Mouse (Mus musculus) hindbrain, embryonic 12.5 days (tissue): Measurements from ENCODE around the gene Krt88. TPM values are rescaled to one million over a fixed set of nuclear protein-coding genes. Genes with fewer than 3 reads are reported as not detected.
A peak's percentile ranks its signal among the peaks of the same experiment; 100 is the strongest.

Experiments used
- ATAC-seq: fragments of 200-750 bp; cut with Nextera tagmentation; 2 replicates; pipeline ENCODE4 v1.8.0; 2017; ENCODE audit warnings: moderate TSS enrichment; ENCODE audit not compliant: low FRiP score
- H3K27ac ChIP-seq: fragments of 300-500 bp; sonication (generic); 2 replicates; pipeline ENCODE4 v1.5.1; 2016; ENCODE audit warnings: mild to moderate bottlenecking
- H3K27me3 ChIP-seq: fragments of 300-500 bp; sonication (generic); 2 replicates; pipeline ENCODE4 v1.6.1; 2016; ENCODE audit warnings: mild to moderate bottlenecking
- H3K36me3 ChIP-seq: fragments of 300-500 bp; sonication (generic); 2 replicates; pipeline ENCODE4 v1.6.1; 2016; ENCODE audit warnings: mild to moderate bottlenecking
- H3K4me1 ChIP-seq: fragments of 300-500 bp; sonication (generic); 2 replicates; pipeline ENCODE4 v1.6.1; 2016
- H3K4me2 ChIP-seq: fragments of 300-500 bp; sonication (generic); replicated peaks from 2 replicates; pipeline ENCODE4 v1.6.1; 2016; ENCODE audit warnings: mild to moderate bottlenecking
- H3K4me3 ChIP-seq: fragments of 300-500 bp; sonication (generic); 2 replicates; pipeline ENCODE4 v1.5.1; 2016; ENCODE audit warnings: mild to moderate bottlenecking
- H3K9ac ChIP-seq: fragments of 300-500 bp; sonication (generic); 2 replicates; pipeline ENCODE4 v1.6.1; 2016; ENCODE audit warnings: mild to moderate bottlenecking, moderate library complexity
- H3K9me3 ChIP-seq: fragments of 300-500 bp; sonication (generic); replicated peaks from 2 replicates; pipeline ENCODE4 v1.6.1; 2016; ENCODE audit warnings: mild to moderate bottlenecking
- WGBS: fragments of 180-500 bp; shearing (Covaris S2); methylation state at CpG from one replicate; pipeline ENCODE4 v1.1.7; 2016; 5-methylcytosine and 5-hydroxymethylcytosine counted together
- polyA plus RNA-seq: library from polyadenylated mRNA; unstranded; fragments of >200 nt; fragmentation: Nextera tagmentation; extraction: Ambion mirVana; gene quantifications from 2 replicates; pipeline ENCODE4 v1.2.1, GENCODE M21; 2016

Gene Krt88
- polyA plus RNA-seq, 1 experiment from 2014 or later, result not detected

DNA sequence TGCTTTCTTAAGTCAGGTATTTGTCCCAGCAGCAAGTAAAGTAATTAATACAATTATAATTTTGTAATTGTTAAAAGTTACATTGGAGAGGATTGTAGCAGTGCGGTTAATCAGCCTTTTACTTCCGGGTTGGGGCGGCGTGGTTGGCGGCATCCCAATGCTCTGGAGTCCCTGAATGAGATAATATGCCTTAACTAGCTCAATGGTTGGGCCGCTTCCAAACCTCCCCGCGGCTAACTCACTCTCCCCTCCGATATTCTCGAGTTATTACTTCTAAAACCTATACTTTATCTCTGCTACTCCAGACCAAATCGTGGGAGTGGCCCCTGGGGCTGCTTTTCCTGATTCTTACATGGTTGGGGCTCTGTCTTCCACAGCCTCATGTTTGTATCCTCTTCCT is 972 bp upstream of the Krt88 start:
- Histone ChIP-seq H3K4me1 (no peaks in the 10 kb centered on the region), H3K4me2 (no peak overlapping the region), H3K4me3 (no peak overlapping the region), H3K36me3 (no peaks in the 10 kb centered on the region), H3K9me3 (no peaks in the 10 kb centered on the region), H3K27me3 (no peaks in the 10 kb centered on the region), H3K27ac (no peak overlapping the region), H3K9ac (no peak overlapping the region)
- WGBS, result 80% methylated on average over 11 of the region's 11 CpGs
- no peak for ATAC-seq

DNA sequence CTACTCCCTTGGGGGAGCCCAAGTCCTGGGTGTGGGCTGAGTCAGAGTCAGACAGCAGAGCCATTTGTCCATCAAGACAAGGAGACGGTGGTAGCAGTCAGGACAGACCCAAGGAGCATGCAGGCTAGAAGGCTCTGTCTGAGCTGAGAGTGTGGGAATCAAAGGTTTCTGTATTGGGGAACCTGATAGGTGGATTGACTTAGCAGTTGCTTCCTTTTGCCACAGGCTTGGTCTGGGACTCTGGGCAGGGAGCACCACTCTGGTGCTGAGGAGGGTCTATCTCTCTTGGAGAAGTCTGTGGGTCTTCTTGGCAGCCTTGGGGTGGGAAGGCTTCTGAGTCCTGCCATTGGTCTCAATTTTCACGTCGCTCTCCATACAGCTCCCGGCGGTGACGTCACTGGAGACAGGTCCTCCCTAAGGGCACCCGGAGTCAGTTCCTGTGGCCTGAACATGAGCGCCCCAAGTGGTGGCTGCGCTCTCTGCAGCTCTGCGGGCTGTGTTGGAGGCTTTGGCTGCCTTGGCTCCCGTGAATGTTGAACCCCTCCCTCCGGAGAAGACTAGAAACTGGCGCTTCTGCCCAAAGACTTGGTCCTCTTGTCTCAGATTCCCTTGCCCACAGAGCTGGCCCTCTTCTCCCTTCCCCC is 5.7 kb downstream of the Krt88 start:
- H3K9me3 ChIP-seq, result no peaks in the 10 kb centered on the region
- H3K27ac ChIP-seq, result no peak overlapping the region
- WGBS, result 5% methylated on average over 13 of the region's 13 CpGs
- H3K9ac ChIP-seq, result no peak overlapping the region
- H3K4me1 ChIP-seq, result peaks cover 3% of the 10 kb centered on the region; the same call in 1 of the 2 replicates
- H3K4me2 ChIP-seq, result peak overlapping the region; percentile 30; the same call in 1 of the 2 replicates
- H3K36me3 ChIP-seq, result no peaks in the 10 kb centered on the region
- no peak overlapping the region for H3K4me3 ChIP-seq
- no peaks in the 10 kb centered on the region for H3K27me3 ChIP-seq
- 0 out of 2 replicates have a peak, but pooled peaks have one; percentile 29 for ATAC-seq

DNA sequence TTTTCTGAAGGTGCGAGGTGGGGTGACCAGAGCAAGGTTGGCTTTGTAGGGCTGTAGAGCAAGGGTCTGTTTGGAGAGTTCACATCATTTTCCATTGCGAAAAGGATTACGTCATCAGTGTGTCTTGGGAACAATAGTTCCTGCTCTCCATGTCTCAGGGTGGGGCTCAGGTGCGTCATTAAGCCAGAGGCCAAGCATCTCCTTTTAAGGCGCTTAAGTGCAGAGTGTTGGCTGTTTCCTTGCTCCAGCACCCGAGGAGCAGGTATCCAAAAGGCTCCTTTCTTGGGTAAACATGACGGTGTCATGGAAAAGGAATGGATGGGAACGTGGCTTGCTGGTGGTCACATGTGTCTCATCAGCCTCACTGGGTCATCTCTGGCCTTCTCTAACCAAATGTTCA is 7.2 kb downstream of the Krt88 start:
- WGBS, result 91% methylated on average over 8 of the region's 8 CpGs
- H3K27ac ChIP-seq, result no peak overlapping the region

DNA sequence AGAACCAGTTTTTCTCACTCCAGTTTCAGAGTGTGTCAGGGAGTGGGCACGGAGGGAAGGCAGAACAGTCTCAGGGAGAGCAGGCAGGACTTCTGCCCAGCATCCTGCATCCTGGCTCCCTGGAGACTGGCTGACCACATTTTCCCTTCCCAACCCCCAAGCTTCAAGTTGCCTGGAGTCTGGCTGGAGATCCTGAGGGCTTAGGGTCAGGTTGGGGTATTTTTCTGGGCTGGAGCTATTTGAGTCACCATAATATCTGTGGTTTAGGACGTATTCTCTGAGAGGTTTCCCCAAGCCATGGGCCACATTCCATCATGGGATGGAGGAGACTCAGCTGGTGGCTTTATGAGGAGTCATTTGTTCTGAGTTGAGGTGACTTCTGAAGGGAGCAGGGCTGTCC is 7.7 kb downstream of the Krt88 start:
- H3K4me1 ChIP-seq, result peaks cover 6% of the 10 kb centered on the region; the same call in 1 of the 2 replicates
- no peak overlapping the region for H3K4me3 ChIP-seq
- H3K27ac ChIP-seq, result no peak overlapping the region
- no peaks in the 10 kb centered on the region for H3K36me3 ChIP-seq
- H3K9ac ChIP-seq, result no peak overlapping the region
- H3K4me2 ChIP-seq, result no peak overlapping the region
- H3K9me3 ChIP-seq, result no peaks in the 10 kb centered on the region
- H3K27me3 ChIP-seq, result no peaks in the 10 kb centered on the region
- ATAC-seq, result no peak
- 76% methylated on average over 2 of the region's 2 CpGs for WGBS

More for the DNA sequence above, 7.2 kb downstream of the Krt88 start:
- H3K9me3 ChIP-seq, result no peaks in the 10 kb centered on the region
- no peak overlapping the region for H3K9ac ChIP-seq
- H3K4me1 ChIP-seq, result peaks cover 6% of the 10 kb centered on the region; the same call in 1 of the 2 replicates
- H3K4me3 ChIP-seq, result no peak overlapping the region
- no peak for ATAC-seq
- H3K27me3 ChIP-seq, result no peaks in the 10 kb centered on the region
- no peak overlapping the region for H3K4me2 ChIP-seq
- no peaks in the 10 kb centered on the region for H3K36me3 ChIP-seq

DNA sequence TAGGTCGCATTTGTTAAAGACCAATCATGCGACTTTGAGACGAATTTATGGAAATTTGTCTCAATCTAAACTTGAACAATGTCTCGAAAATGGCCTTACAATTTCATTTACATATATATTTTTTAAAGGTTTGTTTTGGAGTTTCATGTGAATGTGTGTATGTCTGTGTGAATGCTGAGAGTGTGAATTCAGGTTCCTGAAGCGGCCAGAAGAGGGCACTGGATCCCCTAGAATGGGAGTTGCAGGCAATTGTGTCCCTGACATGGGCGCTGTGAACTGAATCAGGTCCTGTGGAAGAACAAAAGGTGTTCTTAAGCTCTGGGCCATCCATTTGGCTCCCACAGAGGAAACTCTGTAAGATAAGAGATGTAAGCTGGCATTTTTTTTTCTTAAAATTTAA is 8.3 kb downstream of the Krt88 start:
- Histone ChIP-seq H3K4me2 (no peak overlapping the region), H3K27ac (no peak overlapping the region), H3K4me1 (peaks cover 6% of the 10 kb centered on the region; the same call in 1 of the 2 replicates), H3K27me3 (no peaks in the 10 kb centered on the region), H3K36me3 (no peaks in the 10 kb centered on the region), H3K9me3 (no peaks in the 10 kb centered on the region), H3K9ac (no peak overlapping the region), H3K4me3 (no peak overlapping the region)
- ATAC-seq, result no peak
- WGBS, result 90% methylated on average over 6 of the region's 6 CpGs

DNA sequence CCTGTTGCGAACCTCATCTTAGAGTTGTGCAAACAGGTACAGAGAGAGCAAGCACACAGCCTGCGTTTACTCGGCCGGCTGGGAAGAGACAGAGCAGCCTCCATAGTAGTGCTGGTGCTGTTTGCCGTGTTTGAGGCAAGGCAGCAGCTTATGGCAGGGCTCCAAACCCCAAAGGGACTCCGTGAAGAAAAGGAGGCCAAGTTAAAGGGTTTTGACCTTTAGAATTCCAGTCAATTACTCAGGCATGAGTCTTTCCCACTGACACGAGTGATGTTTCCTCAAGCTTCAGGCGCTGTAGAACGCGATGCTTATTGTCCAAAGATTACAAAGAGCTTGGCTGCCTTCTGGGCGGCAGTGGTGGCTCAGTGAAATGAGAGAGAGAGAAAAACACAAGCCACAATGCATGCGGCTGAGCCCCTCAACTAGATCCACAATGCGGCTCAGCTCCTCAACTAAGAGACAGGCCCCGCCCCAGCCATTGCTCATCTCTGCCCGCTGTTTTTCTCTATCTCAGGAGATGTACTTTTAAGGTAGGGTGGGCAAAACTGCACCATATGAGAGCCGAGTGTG is 10.9 kb downstream of the Krt88 start:
- Histone ChIP-seq H3K9ac (no peak overlapping the region), H3K9me3 (no peaks in the 10 kb centered on the region), H3K4me2 (no peak overlapping the region), H3K27ac (no peak overlapping the region), H3K4me3 (no peak overlapping the region), H3K27me3 (no peaks in the 10 kb centered on the region), H3K36me3 (no peaks in the 10 kb centered on the region), H3K4me1 (peaks cover 4% of the 10 kb centered on the region; the same call in 1 of the 2 replicates)
- ATAC-seq, result no peak
- WGBS, result 43% methylated on average over 16 of the region's 16 CpGs

DNA sequence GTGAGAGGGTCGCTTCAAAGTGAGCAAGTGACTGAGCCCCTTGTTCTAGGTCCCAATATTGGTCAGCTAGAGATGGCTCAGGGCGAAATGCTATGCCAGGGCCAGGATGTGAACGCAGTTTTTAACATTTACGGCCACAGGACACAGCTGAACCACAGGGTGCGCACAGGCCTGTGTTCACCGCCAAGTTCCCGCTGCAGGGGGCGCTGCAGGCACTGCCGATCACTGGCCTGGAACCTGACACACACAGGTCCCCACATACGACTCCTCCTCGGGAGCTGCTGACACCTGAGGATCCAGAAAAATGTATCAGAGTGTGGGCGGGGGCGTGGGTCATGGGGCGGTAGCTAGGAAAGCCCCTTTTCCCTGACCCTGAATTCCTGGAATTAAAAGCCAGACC is 11.7 kb downstream of the Krt88 start:
- WGBS, result 76% methylated on average over 14 of the region's 14 CpGs
- no peaks in the 10 kb centered on the region for H3K9me3 ChIP-seq
- no peaks in the 10 kb centered on the region for H3K27me3 ChIP-seq
- peaks cover 4% of the 10 kb centered on the region; the same call in 1 of the 2 replicates for H3K4me1 ChIP-seq
- H3K36me3 ChIP-seq, result no peaks in the 10 kb centered on the region
- no peak overlapping the region for H3K4me3 ChIP-seq
- H3K4me2 ChIP-seq, result no peak overlapping the region
- no peak for ATAC-seq
- no peak overlapping the region for H3K27ac ChIP-seq
- no peak overlapping the region for H3K9ac ChIP-seq

DNA sequence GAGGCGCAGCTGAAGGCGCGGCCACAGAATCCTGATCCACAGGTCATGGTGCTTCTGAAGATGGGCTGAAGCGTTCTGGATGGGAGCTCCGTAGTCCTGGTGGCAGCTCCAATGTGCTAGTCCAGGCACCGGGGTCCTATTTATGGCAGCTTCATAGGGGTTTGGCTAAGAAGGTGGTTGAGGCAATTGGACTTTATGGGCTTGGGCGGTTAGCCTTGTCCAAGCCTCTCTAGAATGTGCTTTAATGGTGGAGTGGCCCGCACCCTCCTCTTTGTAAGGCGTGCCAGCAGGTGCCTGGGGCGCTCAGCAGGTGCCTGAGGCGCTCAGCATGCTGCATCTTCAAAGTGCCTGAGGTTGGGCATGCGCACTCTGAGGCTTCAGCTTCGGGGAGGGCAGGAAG is 16.1 kb downstream of the Krt88 start, which contains the start of gene Krt81:
Gene Krt81 (minus strand): TSS at position 101 of the 400 bp plus-strand sequence.
- Histone ChIP-seq H3K27ac (no peak within 1 kb of the TSS), H3K9me3 (no peaks in the 10 kb centered on the region), H3K4me2 (no peak within 1 kb of the TSS), H3K9ac (no peak within 1 kb of the TSS), H3K4me3 (no peak within 1 kb of the TSS), H3K36me3 (no peaks in the 10 kb centered on the region), H3K27me3 (no peaks in the 10 kb centered on the region), H3K4me1 (peaks cover 4% of the 10 kb centered on the region; the same call in 1 of the 2 replicates)
- no peak for ATAC-seq
- 86% methylated on average over 13 of the region's 13 CpGs for WGBS

DNA sequence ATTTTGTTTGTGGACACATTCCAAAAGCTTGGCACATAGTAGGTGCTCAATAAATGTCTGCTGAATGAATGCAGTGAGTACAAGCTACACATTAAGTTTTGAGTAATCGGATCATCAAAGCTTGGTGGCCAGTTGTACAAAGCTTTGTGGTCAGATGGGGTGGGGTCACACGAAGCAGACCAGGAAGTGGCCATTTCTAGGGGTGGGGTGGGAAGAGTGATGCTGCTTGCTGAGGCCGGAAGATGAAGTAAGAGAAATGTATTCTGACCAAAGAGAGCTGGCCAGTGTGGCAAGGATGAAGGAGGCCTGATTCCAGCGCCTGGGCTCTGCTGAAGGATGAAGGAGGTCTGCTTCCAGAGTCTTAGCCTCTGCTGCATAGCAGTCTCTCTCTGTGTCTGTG is 21.5 kb downstream of the Krt88 start:
- no peaks in the 10 kb centered on the region for H3K27me3 ChIP-seq
- H3K9ac ChIP-seq, result no peak overlapping the region
- no peaks in the 10 kb centered on the region for H3K4me1 ChIP-seq
- 82% methylated on average over 4 of the region's 4 CpGs for WGBS
- H3K27ac ChIP-seq, result no peak overlapping the region
- no peaks in the 10 kb centered on the region for H3K36me3 ChIP-seq
- ATAC-seq, result no peak
- H3K4me3 ChIP-seq, result no peak overlapping the region
- H3K4me2 ChIP-seq, result no peak overlapping the region
- H3K9me3 ChIP-seq, result no peaks in the 10 kb centered on the region

DNA sequence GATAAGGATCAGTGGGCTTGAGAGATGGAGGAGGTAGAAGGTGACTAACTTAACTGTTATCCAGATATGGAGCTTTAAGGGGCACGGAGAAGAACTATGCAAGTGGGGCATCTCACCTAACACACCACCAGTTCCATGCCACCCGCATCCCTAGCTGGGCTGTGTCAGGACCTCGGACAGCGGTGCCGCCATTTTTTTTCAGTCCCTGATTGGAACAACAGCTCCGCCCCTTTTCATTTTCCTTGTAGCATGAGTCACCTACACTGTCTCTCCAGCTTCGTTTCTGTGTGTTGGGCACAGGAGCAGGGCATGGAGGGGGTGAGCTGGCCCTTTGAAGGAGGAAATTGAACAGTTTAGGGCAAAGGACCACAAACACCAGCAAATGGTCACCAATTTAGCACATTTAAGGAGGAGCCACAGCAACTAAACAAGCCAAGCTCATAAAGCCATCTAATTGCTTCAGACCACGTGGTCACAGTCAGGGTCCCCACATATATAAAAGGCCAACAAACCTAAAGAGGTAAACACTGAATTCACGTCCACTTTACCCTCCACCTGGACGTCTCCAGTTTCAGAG is 25.5 kb downstream of the Krt88 start, which contains the start of gene Krt86:
Gene Krt86 (plus strand): TSS at position 527 of the 577 bp plus-strand sequence.
- ATAC-seq, result no peak
- no peaks in the 10 kb centered on the region for H3K27me3 ChIP-seq
- H3K9me3 ChIP-seq, result no peaks in the 10 kb centered on the region
- 40% methylated on average over 10 of the region's 10 CpGs for WGBS
- no peak within 1 kb of the TSS for H3K27ac ChIP-seq
- no peaks in the 10 kb centered on the region for H3K36me3 ChIP-seq
- no peak within 1 kb of the TSS for H3K4me3 ChIP-seq
- no peak within 1 kb of the TSS for H3K9ac ChIP-seq
- H3K4me2 ChIP-seq, result no peak within 1 kb of the TSS
- H3K4me1 ChIP-seq, result no peaks in the 10 kb centered on the region

DNA sequence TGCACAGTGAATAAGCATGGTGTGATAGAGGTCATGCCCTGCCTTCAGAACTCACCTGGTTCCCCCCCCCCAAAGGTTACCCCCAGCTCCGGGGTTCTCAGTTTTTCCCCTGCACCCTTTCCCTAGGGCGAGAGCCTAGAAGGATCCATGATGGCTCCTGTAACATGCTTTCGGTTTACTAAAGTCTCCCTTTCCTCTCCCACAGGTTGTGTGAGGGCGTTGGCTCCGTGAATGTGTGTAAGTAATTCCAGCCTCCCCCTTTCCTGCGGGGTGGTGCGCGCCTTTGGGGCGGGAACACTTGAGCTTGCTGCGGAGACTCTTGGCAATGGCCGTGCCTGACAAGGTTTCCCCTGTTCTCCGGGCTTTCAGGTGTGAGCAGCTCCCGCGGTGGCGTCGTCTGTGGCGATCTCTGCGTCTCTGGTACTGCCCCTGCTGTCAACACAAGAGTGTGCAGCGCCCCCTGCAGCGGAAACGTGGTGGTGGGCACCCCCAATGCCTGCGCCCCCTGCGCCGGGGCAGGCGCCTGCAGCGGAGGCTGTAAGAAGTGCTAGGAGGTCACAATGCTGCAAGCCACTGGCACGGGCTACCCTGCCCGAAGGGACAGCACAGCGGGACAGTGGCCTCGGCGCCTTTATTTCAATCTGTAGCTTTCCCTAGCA is 31.6 kb downstream of the Krt88 start:
- no peak overlapping the region for H3K27ac ChIP-seq
- 10% methylated on average over 31 of the region's 31 CpGs for WGBS
- H3K27me3 ChIP-seq, result 0 out of 2 replicates have a peak, but pooled peaks cover 7% of the 10 kb centered on the region

DNA sequence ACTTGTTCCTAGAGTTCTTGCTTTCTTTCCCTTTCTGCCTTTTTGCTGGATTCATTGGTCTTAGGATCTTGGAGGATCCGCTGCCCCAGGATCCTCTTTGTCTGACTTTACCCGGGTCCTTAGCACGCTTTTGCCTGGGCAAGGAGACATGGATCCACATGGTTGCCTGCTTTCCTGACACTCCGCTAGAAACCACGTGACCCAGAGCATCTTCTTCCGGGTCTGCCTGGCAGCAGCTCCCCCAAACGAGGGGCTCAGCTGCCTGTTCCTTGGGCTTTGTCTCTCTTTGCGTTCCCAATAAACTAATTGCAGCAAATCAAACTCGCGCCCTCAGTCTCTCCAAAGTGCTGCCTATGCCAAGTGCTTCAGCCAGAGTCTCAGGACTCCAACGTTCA is 32.1 kb downstream of the Krt88 start:
- WGBS, result 27% methylated on average over 11 of the region's 11 CpGs
- peak overlapping the region; percentile 19 for H3K4me3 ChIP-seq
- H3K27me3 ChIP-seq, result 0 out of 2 replicates have a peak, but pooled peaks cover 7% of the 10 kb centered on the region
- H3K4me2 ChIP-seq, result peak overlapping the region; percentile 62
- no peaks in the 10 kb centered on the region for H3K9me3 ChIP-seq
- H3K36me3 ChIP-seq, result no peaks in the 10 kb centered on the region
- H3K4me1 ChIP-seq, result peaks cover 9% of the 10 kb centered on the region
- ATAC-seq, result no peak
- H3K27ac ChIP-seq, result no peak overlapping the region
- peak overlapping the region; percentile 49; the same call in 1 of the 2 replicates for H3K9ac ChIP-seq

More for the DNA sequence above, 31.6 kb downstream of the Krt88 start:
- Histone ChIP-seq H3K9me3 (no peaks in the 10 kb centered on the region), H3K36me3 (no peaks in the 10 kb centered on the region), H3K4me3 (peak overlapping the region; percentile 19), H3K4me1 (peaks cover 9% of the 10 kb centered on the region), H3K9ac (peak overlapping the region; percentile 49; the same call in 1 of the 2 replicates), H3K4me2 (peak overlapping the region; percentile 62)
- peak; percentile 43; the same call in 1 of the 2 replicates for ATAC-seq
